Mouse (Mus musculus): ENCODE data around the gene Gm20479. TPM values are rescaled to one million over a fixed set of nuclear protein-coding genes. Genes with fewer than 3 reads are reported as not detected.

The Gm20479 gene
- total and polyA plus RNA-seq, 3 experiments = 1.2 to 2.2 (median 1.9) TPM

DNA sequence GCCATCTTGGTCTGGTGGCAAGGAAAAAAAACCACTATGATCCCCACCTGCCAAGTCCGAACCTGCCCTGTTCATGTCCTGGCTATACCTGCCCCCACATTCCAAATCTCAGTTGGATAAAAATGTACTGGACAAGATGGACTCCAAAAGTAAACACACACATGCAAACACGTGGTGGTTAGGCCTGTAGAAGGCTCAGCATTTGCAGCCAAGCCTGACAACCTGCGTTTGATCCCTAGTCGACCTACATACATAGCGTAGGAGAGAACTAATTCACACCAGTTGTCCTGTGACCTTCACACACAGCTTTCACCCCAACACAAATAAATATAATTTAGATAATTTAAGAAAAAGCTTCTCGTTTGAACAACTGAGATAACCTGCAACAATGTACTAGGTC lies 3.5 kb upstream of the Gm20479 start:
- no peak for DNase-seq (ENCODE audit: extremely low read depth)
- peak overlapping the region; percentile 54 for H3K4me2 ChIP-seq (ENCODE audit: insufficient read depth, low read depth, poor library complexity, severe bottlenecking)
- H3K4me1 ChIP-seq (ENCODE audit: control insufficient read depth in 1 of 2, insufficient read depth in 2 of 2) = peaks cover 5 to 26% of the 10 kb centered on the region in 2 experiments
- peaks cover 2% of the 10 kb centered on the region for H3K9me3 ChIP-seq (replicated peaks; ENCODE audit: low read length)
- TF ChIP-seq RCOR1 (conservative IDR thresholded peaks at IDR 0.05; ENCODE audit: low read depth, low read length) (no peak), GABPA (IDR thresholded peaks at IDR 0.05; ENCODE audit: insufficient replicate concordance, low read depth, low read length) (no peak), JUND (conservative IDR thresholded peaks at IDR 0.05; ENCODE audit: low read depth, low read length) (no peak), MEF2A (IDR thresholded peaks at IDR 0.05; ENCODE audit: borderline replicate concordance, low read depth, low read length) (0 out of 2 replicates have a peak, but pooled peaks have one; percentile 19), MAX (IDR thresholded peaks at IDR 0.05; ENCODE audit: low read length) (0 out of 2 replicates have a peak, but pooled peaks have one; percentile 23), MXI1 (IDR thresholded peaks at IDR 0.05; ENCODE audit: low read depth, low read length) (no peak), BHLHE40 (IDR thresholded peaks at IDR 0.05; ENCODE audit: low read depth, low read length) (no peak), USF1 (IDR thresholded peaks at IDR 0.05; ENCODE audit: low read depth, low read length) (no peak), MAZ (IDR thresholded peaks at IDR 0.05; ENCODE audit: low read depth, low read length) (no peak), RAD21 (IDR thresholded peaks at IDR 0.05; ENCODE audit: low read depth, low read length) (no peak), HCFC1 (IDR thresholded peaks at IDR 0.05; ENCODE audit: low read depth, low read length) (no peak; the same call in 1 of the 2 replicates)
- peaks cover 12% of the 10 kb centered on the region for H3K27me3 ChIP-seq (replicated peaks)
- H3K27ac ChIP-seq (ENCODE audit: insufficient read depth, low read depth) = no peak overlapping the region
- H3K36me3 ChIP-seq (replicated peaks in 1 of 2; ENCODE audit: control insufficient read depth in 1 of 2, insufficient read depth in 1 of 2, low read length in 1 of 2) = no peaks in the 10 kb centered on the region
- in situ Hi-C loops (cut with MboI; ENCODE audit: low pct_ligation_motif_present, low pct_unique_long_range_greater_than_20kb, low sequenced_read_pairs) = no loop called here
- dilution Hi-C loops (cut with MboI; ENCODE audit: extremely low pct_ligation_motif_present, extremely low pct_unique_long_range_greater_than_20kb, low sequenced_read_pairs) = no loop called here
- H3K4me3 ChIP-seq (replicated peaks in 1 of 3; ENCODE audit: low read depth in 2 of 3, low read length in 2 of 3, poor library complexity in 1 of 3) = peak overlapping the region in 1 of 3 experiments; percentile 38
- H3K9ac ChIP-seq (ENCODE audit: insufficient read depth, low read depth) = no peak overlapping the region
- H3K79me2 ChIP-seq (replicated peaks; ENCODE audit: control insufficient read depth, extremely low read depth, insufficient read depth, poor library complexity, severe bottlenecking) = no peaks in the 10 kb centered on the region

DNA sequence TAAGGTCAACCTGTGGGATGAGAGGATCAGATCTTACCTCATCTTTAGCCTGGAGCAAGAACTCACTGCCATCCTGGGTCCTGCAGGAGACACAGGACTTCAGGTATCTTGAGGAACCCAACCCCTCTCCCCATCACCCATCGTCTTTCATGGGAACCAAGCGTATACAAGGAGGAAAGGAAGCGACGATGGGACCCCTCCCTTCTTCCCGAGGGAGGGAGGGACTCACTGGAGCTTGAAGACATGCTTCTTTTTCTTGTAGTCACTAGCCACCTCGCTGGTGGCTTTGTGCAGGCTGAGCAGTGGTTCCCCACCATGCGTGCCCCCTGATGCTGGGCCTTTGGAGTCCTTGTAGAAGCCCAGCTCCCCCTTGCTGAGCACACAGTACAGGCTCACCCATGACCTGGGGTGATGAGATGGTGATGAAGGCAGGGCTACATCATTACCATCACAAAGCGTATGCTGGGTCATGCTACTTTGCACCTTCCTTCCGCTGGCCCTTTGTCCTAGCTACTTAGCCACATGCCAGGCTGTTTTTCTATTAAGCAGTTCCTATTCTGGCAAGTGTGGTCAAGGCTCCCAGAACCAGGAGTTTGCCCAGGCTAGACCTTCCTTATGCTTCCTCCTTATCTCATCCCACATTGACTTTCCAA lies 2.6 kb upstream of the Gm20479 start:
- no peak for DNase-seq (ENCODE audit: extremely low read depth)
- no peak overlapping the region for H3K9ac ChIP-seq (ENCODE audit: insufficient read depth, low read depth)
- dilution Hi-C loops (cut with MboI; ENCODE audit: extremely low pct_ligation_motif_present, extremely low pct_unique_long_range_greater_than_20kb, low sequenced_read_pairs) (no loop called here), in situ Hi-C loops (cut with MboI; ENCODE audit: low pct_ligation_motif_present, low pct_unique_long_range_greater_than_20kb, low sequenced_read_pairs) (no loop called here)
- no peak overlapping the region for H3K4me3 ChIP-seq (replicated peaks in 1 of 3; ENCODE audit: low read depth in 2 of 3, low read length in 2 of 3, poor library complexity in 1 of 3)
- peaks cover 11% of the 10 kb centered on the region for H3K27me3 ChIP-seq (replicated peaks)
- H3K79me2 ChIP-seq (replicated peaks; ENCODE audit: control insufficient read depth, extremely low read depth, insufficient read depth, poor library complexity, severe bottlenecking) = peaks cover 4% of the 10 kb centered on the region; the same call in 1 of the 2 replicates
- no peak overlapping the region for H3K27ac ChIP-seq (ENCODE audit: insufficient read depth, low read depth)
- H3K9me3 ChIP-seq (replicated peaks; ENCODE audit: low read length) = peaks cover 2% of the 10 kb centered on the region
- no peak overlapping the region for H3K4me2 ChIP-seq (ENCODE audit: insufficient read depth, low read depth, poor library complexity, severe bottlenecking)
- H3K4me1 ChIP-seq (ENCODE audit: control insufficient read depth in 1 of 2, insufficient read depth in 2 of 2) = peaks cover 5 to 31% of the 10 kb centered on the region in 2 experiments
- no peaks in the 10 kb centered on the region for H3K36me3 ChIP-seq (replicated peaks in 1 of 2; ENCODE audit: control insufficient read depth in 1 of 2, insufficient read depth in 1 of 2, low read length in 1 of 2)
- TF ChIP-seq TBP (conservative IDR thresholded peaks at IDR 0.05; ENCODE audit: low read depth, low read length) (no peak), HCFC1 (IDR thresholded peaks at IDR 0.05; ENCODE audit: low read depth, low read length) (no peak), POLR2A (IDR thresholded peaks at IDR 0.05; ENCODE audit: low read depth, low read length) (no peak), UBTF (IDR thresholded peaks at IDR 0.05; ENCODE audit: low read depth, low read length) (no peak), ZC3H11A (IDR thresholded peaks at IDR 0.05; ENCODE audit: low read depth, low read length) (no peak)
